Mouse (Mus musculus) layer of hippocampus, adult 11-12 months (tissue): ENCODE data around the gene Tead1.

Source experiments
- DNase-seq: peaks from one replicate; pipeline ENCODE4 v3.0.0; 2022; ENCODE audit warnings: low spot score

Gene Tead1

GRCm38 (mm10) chr7:112816016-112816415 lies 136.9 kb downstream of the Tead1 start:
- no peak for DNase-seq

DNA sequence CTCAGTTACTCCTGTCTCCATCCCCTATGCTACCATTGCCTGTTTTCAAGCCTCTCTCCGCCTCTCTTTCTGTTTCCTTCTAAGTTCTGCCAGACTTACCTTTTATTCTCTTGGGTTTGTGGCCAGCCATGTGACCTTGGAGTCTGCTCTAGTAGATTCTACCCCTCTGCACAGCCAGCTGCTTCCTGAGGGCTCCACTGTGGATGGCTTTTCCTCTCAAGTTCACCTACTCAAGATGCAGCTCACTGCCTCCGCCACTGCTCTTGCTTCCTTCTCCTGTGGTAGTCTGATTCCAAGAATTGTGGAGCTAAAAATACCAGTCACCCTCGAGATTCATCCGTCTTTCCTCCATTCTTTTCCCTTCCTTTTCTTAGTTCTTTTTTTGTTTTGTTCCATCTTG lies 140.7 kb downstream of the Tead1 start:
- no peak for DNase-seq

GRCm38 (mm10) chr7:112822879-112823278 lies 143.8 kb downstream of the Tead1 start:
- no peak for DNase-seq

DNA sequence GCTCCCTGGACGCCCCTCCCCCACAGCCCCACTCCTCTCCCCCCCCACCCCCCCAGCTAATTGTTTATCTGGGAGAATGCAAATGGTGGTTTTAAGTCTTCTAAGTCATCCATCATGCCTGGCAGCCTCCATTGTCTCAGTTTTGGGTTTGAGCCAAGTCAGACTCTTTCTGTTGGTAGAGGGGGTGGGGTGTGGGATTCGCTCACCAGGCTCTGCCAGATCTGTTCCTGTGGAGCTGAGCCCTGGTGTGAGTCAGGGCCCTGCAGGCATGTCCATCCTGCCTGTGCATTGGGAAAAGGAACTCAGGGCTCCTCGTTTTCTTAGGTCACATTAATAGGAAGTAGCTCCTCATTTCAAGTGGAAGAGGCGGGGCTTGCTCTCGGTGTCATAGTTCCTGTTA lies 144.5 kb downstream of the Tead1 start:
- DNase-seq, result peak; percentile 46

DNA sequence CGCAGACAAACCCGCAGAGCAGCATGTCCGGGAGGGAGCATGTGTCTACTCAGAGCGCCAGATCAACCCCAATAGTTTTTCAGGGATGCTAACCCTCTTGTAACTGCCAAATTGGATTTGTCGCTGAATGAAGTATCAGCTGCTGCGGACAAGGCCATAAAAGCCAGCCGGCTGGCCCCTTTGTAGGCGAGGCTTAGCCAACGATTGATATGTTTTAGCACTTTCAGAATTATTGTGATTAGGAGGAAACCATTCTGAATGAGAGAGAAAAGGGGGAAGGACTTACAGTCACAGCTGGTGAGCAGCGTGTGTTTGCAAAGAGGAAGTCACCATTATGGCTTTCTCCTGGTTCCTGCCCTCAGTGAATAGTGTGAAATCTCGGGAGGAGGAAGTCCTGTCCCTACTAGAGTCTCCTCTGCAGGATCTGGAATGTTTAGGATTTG lies 146.2 kb downstream of the Tead1 start:
- no peak for DNase-seq

DNA sequence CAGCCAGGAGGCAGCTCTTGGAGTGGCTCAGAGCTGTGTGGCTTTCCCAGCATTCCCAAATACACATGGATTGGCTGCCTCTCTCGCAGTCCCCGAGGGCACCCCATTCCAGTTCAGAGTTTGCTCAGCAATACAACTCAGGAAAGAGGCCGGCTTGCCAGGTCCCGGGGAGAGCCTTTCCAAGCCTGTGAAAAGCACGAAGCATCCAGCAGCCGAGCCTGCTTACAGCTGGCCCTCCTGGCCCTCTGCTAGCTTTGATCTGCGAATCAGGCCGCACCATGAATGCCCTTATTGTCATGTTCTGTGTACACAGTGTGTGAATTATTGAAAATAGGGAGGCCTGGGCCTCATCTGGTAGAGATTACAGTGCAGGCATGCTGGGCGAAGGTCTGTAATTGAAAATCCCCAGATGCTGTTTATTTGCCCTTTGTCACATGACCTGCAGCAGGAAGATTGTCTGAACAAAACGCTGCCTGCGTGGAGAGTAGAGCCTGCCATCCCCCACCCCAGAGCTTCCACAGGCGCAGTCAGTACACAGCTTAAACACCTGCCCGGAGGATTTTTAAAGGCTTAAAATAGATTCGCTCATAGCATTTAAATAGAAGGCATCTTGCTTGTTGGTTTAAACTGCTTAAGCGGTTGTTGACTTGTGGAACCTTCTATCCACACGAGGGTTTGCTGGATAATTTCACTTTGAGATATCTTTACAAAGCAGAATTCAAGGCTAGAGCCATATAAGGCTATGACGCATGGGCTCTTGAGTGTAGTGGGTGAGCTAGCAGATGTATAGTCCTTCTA lies 147.2 kb downstream of the Tead1 start:
- peak; percentile 58 for DNase-seq

DNA sequence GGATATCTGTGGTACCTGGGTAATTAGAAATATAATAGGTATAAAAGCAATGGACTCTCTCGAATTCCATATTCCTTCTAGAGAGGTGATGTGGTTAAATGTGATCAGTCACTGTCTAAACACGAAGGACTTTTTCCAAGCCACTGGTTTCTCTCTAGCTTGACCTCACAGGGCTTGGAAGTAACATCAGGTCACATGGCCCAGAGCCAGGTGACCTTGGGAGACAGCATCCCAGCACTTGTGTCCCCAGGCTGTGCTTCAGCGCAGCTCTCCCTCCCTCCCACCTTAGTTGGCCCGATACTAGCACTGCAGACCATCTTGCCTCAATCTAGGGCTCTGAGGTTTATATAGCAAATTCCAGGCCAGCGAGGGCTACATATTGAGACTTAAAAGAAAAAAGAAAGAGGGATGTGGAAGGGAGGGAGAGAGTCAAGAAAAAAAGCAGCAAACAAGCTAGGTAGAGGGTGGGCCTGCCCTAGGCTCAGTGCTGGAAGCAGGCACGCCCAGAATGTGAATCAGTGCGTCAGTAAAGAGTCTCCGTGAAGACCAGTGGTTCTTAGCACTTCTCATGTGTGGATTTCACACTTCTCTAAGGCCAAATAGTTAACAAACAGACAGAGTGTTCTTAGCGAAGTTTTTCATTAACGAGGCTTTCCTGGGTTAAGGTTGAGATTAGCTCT lies 149.0 kb downstream of the Tead1 start:
- DNase-seq, result no peak

DNA sequence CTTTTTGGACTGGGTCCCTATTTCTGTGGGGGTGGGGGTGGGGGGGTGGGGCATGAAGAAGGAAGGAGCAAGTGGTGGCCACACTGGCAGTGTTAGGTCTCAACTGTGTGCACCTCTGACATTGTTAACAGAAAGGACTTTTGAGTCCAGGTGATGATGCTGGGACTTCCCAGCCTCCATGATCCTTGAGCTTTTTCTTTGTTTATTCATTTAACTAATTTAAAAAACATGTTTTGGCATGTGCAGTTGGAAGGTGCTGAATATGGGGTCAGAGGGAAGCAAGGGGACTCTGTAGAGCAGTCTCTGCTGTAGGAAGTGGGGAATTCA lies 149.5 kb downstream of the Tead1 start:
- DNase-seq, result no peak

GRCm38 (mm10) chr7:112830946-112831345 lies 151.8 kb downstream of the Tead1 start:
- DNase-seq, result no peak

- no peak for DNase-seq
These were observed 152.3 kb downstream of the Tead1 start for GRCm38 (mm10) chr7:112831446-112831845.

GRCm38 (mm10) chr7:112833132-112833531 lies 154.0 kb downstream of the Tead1 start:
- no peak for DNase-seq

DNA sequence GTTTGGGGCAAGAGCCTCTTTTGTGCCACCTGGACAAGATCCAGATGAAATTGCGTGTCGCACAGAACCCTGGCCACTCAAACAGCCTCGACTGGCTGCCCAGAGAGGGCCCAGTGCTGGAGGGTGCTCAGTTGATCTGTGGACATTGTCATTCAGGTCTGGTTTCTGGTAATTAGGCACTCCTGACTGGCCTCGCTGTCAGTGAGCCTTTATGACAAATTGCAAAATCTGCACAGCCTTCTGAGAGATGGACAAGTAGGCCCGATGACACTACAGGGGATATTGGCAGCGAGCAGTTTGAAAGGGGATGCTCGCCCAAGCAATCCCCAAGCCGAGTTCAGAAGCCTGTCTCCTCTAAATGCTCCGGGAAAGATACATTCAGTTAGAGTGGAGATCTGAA lies 157.0 kb downstream of the Tead1 start:
- DNase-seq, result no peak

GRCm38 (mm10) chr7:112838131-112838530 lies 159.0 kb downstream of the Tead1 start:
- DNase-seq, result no peak

GRCm38 (mm10) chr7:112840351-112840750 lies 161.2 kb downstream of the Tead1 start:
- no peak for DNase-seq

DNA sequence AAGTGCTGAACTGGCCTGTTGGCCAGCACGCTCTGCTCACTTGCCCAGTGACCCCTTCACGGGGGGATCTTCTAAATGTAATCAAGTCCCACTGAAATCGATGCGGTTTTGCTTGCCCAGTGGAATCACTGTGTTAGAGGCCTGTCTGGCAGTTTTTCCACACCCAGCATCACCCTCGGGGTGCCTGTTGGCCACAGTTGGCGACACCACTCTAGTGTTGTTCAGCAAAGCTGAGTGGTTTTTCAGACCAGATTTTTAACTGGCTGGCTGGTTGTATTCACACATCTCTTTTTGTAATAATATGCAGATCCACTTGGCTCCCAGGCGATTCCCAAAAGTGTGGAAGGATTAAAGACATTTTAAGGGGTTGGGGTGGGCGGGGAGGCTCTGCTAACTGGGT lies 161.8 kb downstream of the Tead1 start:
- DNase-seq, result no peak

- DNase-seq, result no peak
These were observed 162.4 kb downstream of the Tead1 start for GRCm38 (mm10) chr7:112841484-112841883.

DNA sequence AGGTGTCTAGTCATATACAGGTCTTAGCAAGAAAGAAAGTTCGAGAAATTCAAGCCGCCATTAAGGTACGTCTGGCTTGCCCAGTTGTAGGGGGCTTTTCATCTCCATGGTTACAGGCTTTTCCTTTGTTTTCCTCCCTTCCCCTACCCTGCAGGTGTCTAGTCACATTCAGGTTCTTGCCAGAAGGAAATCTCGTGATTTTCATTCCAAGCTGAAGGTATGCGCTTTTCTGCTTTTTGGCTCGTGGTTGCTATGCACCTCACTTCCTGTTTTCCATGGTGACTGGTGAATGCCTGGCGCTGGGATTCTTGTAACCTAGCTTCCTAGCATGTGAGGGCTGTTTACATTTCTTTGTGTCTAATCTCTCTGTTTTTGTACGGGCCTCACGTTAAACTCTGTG lies 162.8 kb downstream of the Tead1 start:
- DNase-seq, result no peak

DNA sequence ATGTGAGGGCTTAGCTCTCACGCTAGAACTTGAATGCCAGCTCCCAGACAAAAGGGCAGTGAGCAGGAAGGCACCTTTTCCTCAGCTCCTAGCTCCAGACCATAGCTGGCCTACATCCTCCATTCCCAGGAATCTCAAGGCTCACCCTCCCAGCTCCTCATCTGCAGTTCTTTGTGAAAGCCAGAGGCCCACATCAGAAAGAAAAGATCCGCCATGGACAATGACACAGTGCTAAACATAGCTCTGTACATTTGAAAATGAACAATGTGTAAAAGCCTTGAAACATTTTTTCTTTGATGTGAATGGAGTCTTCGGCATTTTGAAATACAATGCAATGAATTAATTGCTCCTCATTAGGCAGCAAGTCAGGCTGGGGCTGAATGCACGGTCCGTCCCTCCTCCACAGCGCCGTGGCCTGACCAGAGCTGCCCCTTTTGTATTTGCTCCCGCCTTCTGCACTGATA lies 172.2 kb downstream of the Tead1 start:
- DNase-seq, result no peak

DNA sequence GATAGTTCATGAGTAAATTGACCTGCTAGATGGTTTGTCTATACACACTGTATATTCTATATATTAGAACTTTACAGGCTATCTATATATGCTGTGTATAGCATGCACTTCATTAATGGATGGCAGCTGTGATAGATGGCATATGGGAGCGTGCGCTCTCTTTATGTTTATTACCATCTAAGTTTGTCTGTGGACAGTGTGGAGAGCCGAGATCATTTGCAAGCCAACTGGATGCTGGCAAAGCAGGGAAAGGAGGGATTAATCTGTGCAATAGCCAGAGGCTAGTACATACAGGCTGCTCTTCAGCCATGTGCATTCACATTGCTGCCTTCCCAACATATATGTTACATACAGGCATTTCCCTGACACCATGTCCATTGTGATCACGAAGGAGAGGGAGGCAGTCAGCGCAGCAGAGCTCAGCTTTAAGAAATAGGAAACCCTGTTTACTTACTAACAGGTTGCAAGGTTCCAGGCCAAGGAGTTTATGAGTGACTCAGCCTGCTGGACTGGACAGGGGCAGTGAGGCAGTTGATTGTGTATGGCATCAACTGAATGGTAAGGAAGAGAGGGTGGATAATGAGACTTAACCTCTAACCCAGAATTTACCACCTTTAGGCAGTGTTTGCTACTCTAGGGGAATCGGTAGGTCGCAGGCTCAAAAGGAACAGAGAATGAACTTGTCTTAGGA lies 173.2 kb downstream of the Tead1 start:
- no peak for DNase-seq

- no peak for DNase-seq
These were observed 174.7 kb downstream of the Tead1 start for GRCm38 (mm10) chr7:112853857-112854256.

- DNase-seq, result no peak
These were observed 175.4 kb downstream of the Tead1 start for GRCm38 (mm10) chr7:112854516-112854915.

DNA sequence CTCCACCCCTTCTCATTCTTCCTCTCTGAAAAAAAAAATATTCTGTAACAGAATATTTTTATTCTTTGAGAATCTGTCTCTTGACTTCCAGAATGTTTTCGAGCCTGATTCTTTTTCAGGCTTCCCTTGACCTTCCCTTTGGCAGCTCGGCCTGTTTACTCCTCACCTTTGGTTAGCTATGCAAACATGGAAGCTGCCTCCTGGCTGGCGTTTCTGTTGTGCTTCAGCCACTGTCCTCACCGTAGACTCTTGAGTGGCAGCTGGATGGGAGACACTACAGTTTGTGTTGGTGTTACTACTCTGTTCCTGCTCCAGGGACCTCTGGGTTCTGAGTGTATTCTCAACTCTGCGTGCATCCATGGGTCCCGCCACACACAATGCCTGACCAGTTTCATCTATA lies 176.3 kb downstream of the Tead1 start:
- DNase-seq, result no peak

GRCm38 (mm10) chr7:112856121-112856571 lies 177.0 kb downstream of the Tead1 start:
- peak; percentile 42 for DNase-seq
